Mouse (Mus musculus) lung, embryonic 14.5 days (tissue): ENCODE measurements around the gene Nsun2. TPM values are rescaled to one million over a fixed set of nuclear protein-coding genes. Genes with fewer than 3 reads are reported as not detected.

Experiments
- ATAC-seq: fragments of 200-750 bp; cut with Nextera tagmentation; 2 replicates; pipeline ENCODE4 v1.8.0; 2017; ENCODE audit warnings: mild to moderate bottlenecking, moderate TSS enrichment, moderate library complexity; ENCODE audit not compliant: insufficient read depth
- DNase-seq: peaks from one replicate; pipeline ENCODE4 v3.0.0-alpha.2; 2015
- H3K27ac ChIP-seq: fragments of 300-500 bp; sonication (generic); 2 replicates; pipeline ENCODE4 v1.5.1; 2014; ENCODE audit warnings: low read depth, mild to moderate bottlenecking, moderate library complexity
- H3K27me3 ChIP-seq: fragments of 300-500 bp; sonication (generic); 2 replicates; pipeline ENCODE4 v1.6.1; 2014; ENCODE audit warnings: low read length, control low read depth; ENCODE audit not compliant: insufficient read depth
- H3K36me3 ChIP-seq: fragments of 300-500 bp; sonication (generic); 2 replicates; pipeline ENCODE4 v1.6.1; 2014; ENCODE audit warnings: control low read depth; ENCODE audit not compliant: insufficient read depth
- H3K4me1 ChIP-seq: fragments of 300-500 bp; sonication (generic); 2 replicates; pipeline ENCODE4 v1.6.1; 2014; ENCODE audit warnings: antibody characterized with exemption, control low read depth; ENCODE audit not compliant: insufficient read depth
- H3K4me2 ChIP-seq: fragments of 300-500 bp; sonication (generic); 2 replicates; pipeline ENCODE4 v1.6.1; 2014; ENCODE audit warnings: mild to moderate bottlenecking
- H3K4me3 ChIP-seq: fragments of 300-500 bp; sonication (generic); 2 replicates; pipeline ENCODE4 v1.5.1; 2014; ENCODE audit warnings: low read depth, low read length
- H3K9ac ChIP-seq: fragments of 300-500 bp; sonication (generic); 2 replicates; pipeline ENCODE4 v1.6.1; 2014
- H3K9me3 ChIP-seq: fragments of 300-500 bp; sonication (generic); 2 replicates; pipeline ENCODE4 v1.6.1; 2016; ENCODE audit warnings: low read depth, low read length, control low read depth
- CTCF ChIP-seq: IDR thresholded peaks from 2 replicates; pipeline ENCODE4 v1.5.1; 2016; ENCODE audit warnings: antibody characterized with exemption, low read depth
- WGBS: fragments of 180-500 bp; shearing (Covaris S2); extraction: QIAGEN DNeasy Blood & Tissue Kit; methylation state at CpG from one replicate; pipeline ENCODE4 v1.1.7; 2014; 5-methylcytosine and 5-hydroxymethylcytosine counted together
- polyA plus RNA-seq: library from polyadenylated mRNA; unstranded; fragments of >200 nt; fragmentation: Nextera tagmentation; extraction: Ambion mirVana; gene quantifications from 2 replicates; pipeline ENCODE4 v1.2.1, GENCODE M21; 2014

Nsun2 gene
- polyA plus RNA-seq, 1 experiment from 2014 or later, result 130 TPM

GRCm38 (mm10) chr13:69515091-69515490 is 18.5 kb upstream of the Nsun2 start:
- Histone ChIP-seq H3K27ac (no peak overlapping the region), H3K36me3 (peaks cover 35% of the 10 kb centered on the region), H3K4me3 (no peak overlapping the region), H3K4me1 (0 out of 2 replicates have a peak, but pooled peaks cover 3% of the 10 kb centered on the region), H3K9me3 (no peaks in the 10 kb centered on the region), H3K9ac (no peak overlapping the region), H3K27me3 (no peaks in the 10 kb centered on the region), H3K4me2 (no peak overlapping the region)
- ATAC-seq, result no peak
- DNase-seq, result no peak
- no peak for TF ChIP-seq CTCF
- 84% methylated on average over 3 of the region's 3 CpGs for WGBS

GRCm38 (mm10) chr13:69517445-69517844 is 16.1 kb upstream of the Nsun2 start:
- peak; percentile 52; the same call in 1 of the 2 replicates for ATAC-seq

DNA sequence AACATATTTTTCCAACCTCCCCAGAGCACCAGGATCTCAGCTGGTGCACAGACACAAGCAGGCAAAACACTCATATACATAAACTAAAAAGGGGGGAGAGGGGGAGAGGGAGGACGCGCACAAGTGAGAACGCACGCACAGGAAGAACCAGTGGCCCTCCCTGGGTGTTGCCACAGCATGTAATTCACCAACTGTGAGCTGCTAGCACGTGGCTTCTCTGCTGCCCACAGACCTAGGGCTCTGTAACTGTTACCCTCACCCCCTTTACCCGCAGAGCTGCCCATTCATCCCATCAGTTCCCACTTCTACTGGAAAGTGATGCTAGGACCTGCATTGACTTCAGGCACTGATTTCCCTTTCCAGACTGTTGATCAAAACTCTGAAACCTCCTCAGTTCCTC is 14.4 kb upstream of the Nsun2 start:
- no peaks in the 10 kb centered on the region for H3K27me3 ChIP-seq
- peaks cover 3% of the 10 kb centered on the region; the same call in 1 of the 2 replicates for H3K36me3 ChIP-seq
- no peak for DNase-seq
- 0 out of 2 replicates have a peak, but pooled peaks cover 3% of the 10 kb centered on the region for H3K4me1 ChIP-seq
- no peak overlapping the region for H3K27ac ChIP-seq
- no peaks in the 10 kb centered on the region for H3K9me3 ChIP-seq
- 77% methylated on average over 6 of the region's 6 CpGs for WGBS
- H3K4me2 ChIP-seq, result no peak overlapping the region
- no peak for ATAC-seq
- no peak overlapping the region for H3K9ac ChIP-seq
- TF ChIP-seq CTCF, result no peak
- no peak overlapping the region for H3K4me3 ChIP-seq

More at GRCm38 (mm10) chr13:69517445-69517844, 16.1 kb upstream of the Nsun2 start:
- 61% methylated on average over 6 of the region's 6 CpGs for WGBS
- H3K36me3 ChIP-seq, result peaks cover 15% of the 10 kb centered on the region; the same call in 1 of the 2 replicates
- no peaks in the 10 kb centered on the region for H3K27me3 ChIP-seq
- H3K9me3 ChIP-seq, result no peaks in the 10 kb centered on the region
- H3K4me2 ChIP-seq, result no peak overlapping the region
- TF ChIP-seq CTCF, result no peak
- H3K27ac ChIP-seq, result no peak overlapping the region
- no peak overlapping the region for H3K9ac ChIP-seq
- DNase-seq, result peak; percentile 26
- no peak overlapping the region for H3K4me3 ChIP-seq
- H3K4me1 ChIP-seq, result 0 out of 2 replicates have a peak, but pooled peaks cover 3% of the 10 kb centered on the region

GRCm38 (mm10) chr13:69522161-69522791 is 11.3 kb upstream of the Nsun2 start:
- Histone ChIP-seq H3K27me3 (no peaks in the 10 kb centered on the region), H3K36me3 (no peaks in the 10 kb centered on the region), H3K27ac (no peak overlapping the region), H3K9ac (no peak overlapping the region), H3K9me3 (no peaks in the 10 kb centered on the region), H3K4me2 (no peak overlapping the region), H3K4me1 (peaks cover 14% of the 10 kb centered on the region; the same call in 1 of the 2 replicates), H3K4me3 (no peak overlapping the region)
- TF ChIP-seq CTCF, result no peak
- DNase-seq (no peak), ATAC-seq (no peak)
- WGBS, result 92% methylated on average over 1 of the region's 1 CpGs

DNA sequence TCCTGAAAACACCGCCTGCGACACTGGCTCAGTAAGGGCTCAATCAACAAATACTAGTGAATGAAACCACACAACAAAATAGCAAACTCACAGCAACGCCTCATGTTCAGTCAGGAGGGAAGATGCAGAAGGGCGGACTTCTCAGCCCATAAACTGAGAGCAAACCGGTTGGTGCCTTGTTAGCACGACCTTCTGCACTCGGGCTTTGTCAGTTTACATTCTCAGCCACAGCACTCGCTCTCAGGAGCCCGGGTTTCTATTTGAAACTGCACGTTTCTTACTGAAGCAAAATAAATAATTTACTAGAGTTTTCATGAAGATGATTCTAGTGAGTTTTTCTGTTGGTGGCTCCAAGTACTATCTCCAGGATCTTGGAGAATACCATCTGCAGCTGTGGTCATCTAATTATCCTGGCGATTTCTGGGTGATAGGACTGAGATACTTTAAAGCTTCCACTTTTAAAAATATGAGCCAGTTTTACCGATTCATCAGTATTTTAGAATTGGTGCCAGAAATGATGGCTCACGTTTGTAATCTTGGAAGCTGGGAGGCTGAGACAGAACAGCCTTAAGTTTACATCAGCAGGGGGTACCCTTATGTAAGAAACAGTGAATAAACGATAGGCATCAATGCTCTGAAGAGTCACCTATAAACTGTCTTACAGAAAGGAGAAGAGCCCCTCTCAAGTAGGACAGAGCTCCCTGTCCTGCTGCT is 9.9 kb upstream of the Nsun2 start:
- H3K36me3 ChIP-seq, result 0 out of 2 replicates have a peak, but pooled peaks cover 2% of the 10 kb centered on the region
- TF ChIP-seq CTCF, result no peak
- H3K4me3 ChIP-seq, result no peak overlapping the region
- no peak overlapping the region for H3K4me2 ChIP-seq
- WGBS, result 27% methylated on average over 14 of the region's 14 CpGs
- peak; percentile 35 for DNase-seq
- peaks cover 11% of the 10 kb centered on the region; the same call in 1 of the 2 replicates for H3K4me1 ChIP-seq
- no peaks in the 10 kb centered on the region for H3K27me3 ChIP-seq
- no peak overlapping the region; the same call in 1 of the 2 replicates for H3K9ac ChIP-seq
- no peak for ATAC-seq
- no peak overlapping the region for H3K27ac ChIP-seq
- no peaks in the 10 kb centered on the region for H3K9me3 ChIP-seq

GRCm38 (mm10) chr13:69524158-69524530 is 9.4 kb upstream of the Nsun2 start:
- Histone ChIP-seq H3K4me3 (no peak overlapping the region), H3K9ac (no peak overlapping the region), H3K4me2 (no peak overlapping the region), H3K4me1 (peaks cover 11% of the 10 kb centered on the region; the same call in 1 of the 2 replicates), H3K27ac (no peak overlapping the region), H3K36me3 (0 out of 2 replicates have a peak, but pooled peaks cover 6% of the 10 kb centered on the region), H3K9me3 (no peaks in the 10 kb centered on the region), H3K27me3 (no peaks in the 10 kb centered on the region)
- no peak for TF ChIP-seq CTCF
- DNase-seq (no peak), ATAC-seq (no peak)
- 58% methylated on average over 2 of the region's 2 CpGs for WGBS

GRCm38 (mm10) chr13:69525867-69526266 is 7.7 kb upstream of the Nsun2 start:
- Histone ChIP-seq H3K9ac (no peak overlapping the region), H3K4me3 (no peak overlapping the region), H3K36me3 (peaks cover 14% of the 10 kb centered on the region), H3K4me1 (peaks cover 14% of the 10 kb centered on the region; the same call in 1 of the 2 replicates), H3K27me3 (no peaks in the 10 kb centered on the region), H3K4me2 (no peak overlapping the region), H3K9me3 (no peaks in the 10 kb centered on the region), H3K27ac (no peak overlapping the region)
- ATAC-seq (no peak), DNase-seq (no peak)
- TF ChIP-seq CTCF, result no peak
- WGBS, result 51% methylated on average over 4 of the region's 4 CpGs
